Mouse (Mus musculus): ENCODE measurements around the gene Rps23.

Rps23 gene

GRCm38 (mm10) chr13:90935852-90936251, 13.1 kb downstream of the Rps23 start:
- no peak for DNase-seq

DNA sequence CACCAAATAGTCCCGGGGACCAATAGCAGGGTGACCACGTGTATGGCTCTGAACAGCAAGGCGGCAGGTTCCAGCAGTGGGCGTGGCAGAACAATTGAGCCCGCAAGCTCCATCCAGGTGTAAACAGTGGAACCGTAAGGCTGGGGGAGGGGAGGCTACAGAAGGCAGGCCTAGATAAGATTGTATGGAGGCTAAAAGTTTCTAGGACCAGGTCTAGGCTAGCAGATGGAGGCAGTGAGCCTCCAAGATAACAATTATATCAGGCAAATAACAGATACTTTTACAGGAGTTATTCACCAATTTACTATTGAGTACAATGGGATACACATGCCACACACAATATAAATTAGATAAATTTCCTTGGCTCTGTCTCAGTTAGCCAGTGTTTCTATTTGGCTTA, 16.4 kb downstream of the Rps23 start:
- DNase-seq = no peak

DNA sequence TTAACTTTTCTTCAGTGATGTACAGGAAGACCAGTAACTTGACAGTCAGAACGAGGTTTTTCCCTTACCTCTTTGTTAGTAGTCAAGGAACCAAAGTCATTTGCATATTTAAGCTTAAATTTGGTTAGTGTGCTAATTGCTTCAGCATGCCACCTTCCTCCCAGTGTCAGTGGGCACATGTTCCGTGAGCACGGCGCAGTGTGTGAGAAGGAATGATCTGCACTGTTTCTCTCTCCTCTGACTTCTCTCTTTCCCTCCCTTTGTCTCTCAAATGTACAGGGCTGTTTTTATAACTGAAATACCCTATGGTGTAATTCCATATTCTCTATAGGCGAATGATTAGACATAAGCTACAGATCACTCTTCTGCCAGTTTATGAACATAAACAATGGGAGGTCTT, 16.8 kb downstream of the Rps23 start:
- DNase-seq = no peak

DNA sequence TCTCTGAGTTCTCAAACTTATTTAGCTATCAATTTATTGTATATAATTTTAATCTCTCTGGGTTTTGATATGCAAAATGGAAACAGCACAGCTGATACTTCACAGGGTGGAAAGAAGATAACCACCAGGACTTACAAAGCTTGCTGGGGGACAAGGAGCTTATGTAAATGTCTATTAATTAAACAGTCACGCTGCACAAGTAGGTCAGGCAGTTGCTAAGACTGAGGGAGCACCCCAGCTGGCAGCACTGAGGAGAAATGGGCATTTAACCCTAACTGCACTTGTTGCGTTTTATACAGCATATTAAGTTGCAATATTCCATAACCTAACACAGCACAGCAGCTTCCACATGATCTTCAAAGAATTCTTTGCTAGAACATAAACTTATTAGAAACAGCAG, 36.1 kb downstream of the Rps23 start:
- no peak for DNase-seq

GRCm38 (mm10) chr13:90960591-90960990, 37.8 kb downstream of the Rps23 start:
- no peak for DNase-seq

- peak; percentile 44 for DNase-seq
Measured at GRCm38 (mm10) chr13:90962836-90963760, 40.3 kb downstream of the Rps23 start.

DNA sequence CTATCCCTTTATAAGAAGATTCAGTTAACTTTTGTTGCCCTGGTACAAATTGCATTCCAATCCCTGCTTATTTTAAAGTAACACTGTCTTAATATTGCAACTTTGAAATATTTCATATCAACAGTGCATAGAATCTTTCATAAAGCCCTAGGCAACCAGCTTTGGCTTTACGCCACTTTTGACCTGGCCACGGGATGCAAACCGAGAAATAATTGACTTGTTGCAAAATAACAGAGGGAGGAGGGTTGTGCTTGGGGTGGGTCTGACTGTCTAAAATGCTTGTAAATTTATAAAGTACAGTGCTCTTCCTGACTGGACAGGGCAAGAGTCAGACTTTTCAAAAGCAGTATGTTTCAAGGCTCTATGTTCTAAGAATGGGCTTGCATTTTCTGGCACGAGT, 41.8 kb downstream of the Rps23 start:
- peak; percentile 35 for DNase-seq

DNA sequence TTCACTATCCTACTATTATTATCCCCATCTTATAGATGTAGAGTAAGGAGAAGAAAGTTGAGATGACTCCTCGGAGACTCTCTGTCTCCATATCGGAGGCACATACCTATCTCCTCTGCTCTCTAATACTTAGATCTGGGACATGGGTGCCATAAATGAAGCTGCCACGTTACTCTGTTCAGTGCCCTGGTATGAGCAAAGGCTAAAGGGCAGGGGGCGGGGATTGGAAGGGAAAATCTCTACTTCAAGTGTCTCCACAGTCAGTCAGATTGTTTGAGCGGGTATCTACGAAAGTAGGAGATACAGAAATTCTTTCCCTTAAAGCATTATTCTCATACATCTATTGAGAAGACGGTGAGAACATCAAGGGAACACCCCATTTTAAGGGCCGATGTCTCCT, 43.2 kb downstream of the Rps23 start:
- DNase-seq = peak; percentile 44

- peak; percentile 85 for DNase-seq
Measured at GRCm38 (mm10) chr13:90967422-90967821, 44.7 kb downstream of the Rps23 start.

GRCm38 (mm10) chr13:90968940-90969339, 46.2 kb downstream of the Rps23 start:
- DNase-seq = no peak

GRCm38 (mm10) chr13:90970259-90971017, 47.7 kb downstream of the Rps23 start:
- no peak for DNase-seq

DNA sequence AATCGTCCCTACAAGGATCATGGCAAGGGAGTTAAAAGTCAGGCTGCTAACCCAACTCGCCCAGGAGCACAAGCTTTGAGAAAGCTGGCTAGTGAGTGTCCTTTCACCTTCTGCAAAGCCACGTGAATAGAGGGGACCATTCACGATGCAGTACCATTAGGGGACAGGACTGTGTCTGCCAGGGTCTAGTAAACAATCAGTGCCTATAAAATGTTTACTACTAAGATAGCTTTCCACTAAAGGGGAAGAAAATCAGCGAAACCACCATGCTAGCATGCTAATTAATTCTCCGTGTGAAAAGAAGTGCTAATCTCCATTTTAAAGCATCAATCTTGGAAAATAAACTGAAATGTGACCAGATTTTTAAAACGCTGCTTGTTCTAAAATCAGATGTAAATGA, 50.7 kb downstream of the Rps23 start:
- DNase-seq = no peak

All from kidney, postnatal 14 days (tissue).